Mouse (Mus musculus): ENCODE results near the gene Aven.

Gene Aven

DNA sequence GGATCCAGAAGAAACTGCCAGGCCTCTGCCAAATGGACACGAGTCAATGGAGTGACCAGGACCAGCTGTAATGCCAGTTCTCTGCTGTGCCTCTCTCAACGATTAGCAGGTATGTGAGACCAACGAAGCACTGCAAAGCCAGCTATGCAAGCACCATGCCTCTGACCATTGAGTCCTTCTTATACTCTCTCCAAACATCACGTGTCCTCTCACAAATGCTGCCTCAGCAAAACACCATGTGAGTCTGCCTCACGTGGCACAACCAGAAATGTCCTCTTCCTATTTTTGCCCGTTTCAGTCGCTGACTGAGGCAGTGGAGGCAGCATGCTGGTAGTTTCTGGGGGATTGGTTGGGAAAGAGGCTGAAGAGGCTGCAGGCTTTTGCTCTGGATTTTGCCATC lies 68.8 kb downstream of the Aven start:
- no peak for DNase-seq

DNA sequence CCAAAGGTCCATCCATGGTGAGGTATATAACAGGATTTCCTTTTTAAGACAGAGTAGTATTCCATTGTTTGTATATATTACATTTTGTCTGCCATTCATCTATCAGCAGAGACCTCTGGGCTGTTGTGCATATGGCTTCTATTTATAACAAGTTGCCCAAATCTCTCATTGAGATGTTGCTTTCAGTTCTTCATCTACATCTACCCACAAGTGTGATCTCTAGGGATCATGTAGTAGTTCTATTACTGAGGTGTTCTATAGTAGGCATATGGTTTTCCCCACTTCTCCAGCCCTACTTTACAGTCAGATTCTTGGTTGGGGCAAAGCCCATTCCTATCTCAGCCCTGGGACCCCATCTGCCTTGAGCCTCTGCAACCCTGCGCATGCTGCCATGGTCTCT lies 72.3 kb downstream of the Aven start:
- DNase-seq, result no peak

DNA sequence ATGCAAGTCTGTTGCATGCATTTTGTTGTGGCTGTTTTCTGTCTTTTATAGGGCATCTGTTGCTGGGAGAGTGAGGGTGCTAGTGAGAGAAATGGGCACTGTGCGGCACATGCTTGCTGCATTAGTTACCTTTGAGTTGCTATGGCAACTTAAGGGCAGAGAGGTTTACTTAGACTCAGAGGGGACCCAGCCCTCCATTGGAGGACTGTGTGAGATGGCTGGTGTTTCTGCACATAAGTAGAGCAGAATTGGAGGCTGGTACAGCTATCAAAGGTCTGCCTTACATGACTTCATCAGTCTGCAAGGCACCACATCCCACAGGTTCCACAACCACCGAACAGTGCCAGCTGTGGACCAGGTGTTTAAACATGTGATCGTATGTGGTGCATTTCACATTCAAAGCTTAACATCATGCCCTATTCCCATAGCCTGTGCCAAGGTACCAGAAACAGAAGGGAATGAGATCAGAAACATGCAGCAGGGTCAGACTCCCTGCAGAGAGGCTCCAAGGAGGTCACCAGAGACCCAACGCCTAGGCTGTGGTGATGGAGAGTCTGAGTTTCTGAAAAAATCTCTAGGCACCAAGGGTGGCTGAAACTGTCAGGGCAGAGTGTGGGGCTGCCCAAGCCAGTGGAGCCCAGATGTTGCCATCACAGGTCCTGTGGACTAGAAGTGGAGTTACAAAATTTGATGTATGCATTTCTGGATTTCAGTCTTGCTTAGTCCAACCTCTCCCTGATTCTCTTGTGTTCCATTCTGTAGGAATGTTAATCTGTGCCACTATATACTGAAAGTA lies 73.7 kb downstream of the Aven start:
- DNase-seq, result no peak

DNA sequence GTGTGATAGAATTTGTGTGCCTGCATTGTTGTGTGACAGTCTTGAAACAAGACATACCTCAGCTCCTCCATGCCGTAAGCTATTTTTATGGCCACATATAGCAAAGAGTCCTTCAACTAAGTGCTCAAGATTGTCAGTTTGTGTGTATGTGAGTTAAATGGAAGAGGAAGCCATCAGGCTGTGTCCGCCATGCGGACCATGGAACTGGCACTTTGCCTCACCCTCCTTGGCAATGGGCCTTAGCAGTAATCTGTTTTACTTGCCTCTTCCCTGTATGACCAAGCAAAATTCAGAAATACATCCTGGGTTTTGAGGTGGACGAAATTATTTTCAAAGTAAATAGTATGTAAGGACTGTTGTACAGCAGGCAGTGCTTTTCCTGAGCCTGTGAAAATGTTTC lies 75.0 kb downstream of the Aven start:
- no peak for DNase-seq

DNA sequence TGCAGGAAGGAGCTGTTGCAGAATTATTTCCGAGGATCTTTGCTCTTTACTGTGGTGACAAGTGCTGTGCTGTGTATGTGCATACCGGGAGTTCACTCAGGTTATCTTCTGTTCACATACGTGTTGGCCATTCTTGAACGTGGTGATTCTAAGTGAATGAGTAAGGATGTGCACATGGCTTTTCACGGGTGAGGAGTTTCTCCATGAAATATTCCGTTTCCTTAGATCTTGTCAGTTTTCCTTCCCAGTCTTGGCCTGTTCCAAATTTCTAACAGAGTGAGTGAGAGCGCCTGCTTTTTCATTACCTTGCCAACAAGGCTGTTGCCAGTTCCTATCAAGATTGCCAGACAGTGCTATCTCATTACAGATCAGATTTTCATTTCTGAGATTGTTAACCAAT lies 98.2 kb downstream of the Aven start:
- no peak for DNase-seq

DNA sequence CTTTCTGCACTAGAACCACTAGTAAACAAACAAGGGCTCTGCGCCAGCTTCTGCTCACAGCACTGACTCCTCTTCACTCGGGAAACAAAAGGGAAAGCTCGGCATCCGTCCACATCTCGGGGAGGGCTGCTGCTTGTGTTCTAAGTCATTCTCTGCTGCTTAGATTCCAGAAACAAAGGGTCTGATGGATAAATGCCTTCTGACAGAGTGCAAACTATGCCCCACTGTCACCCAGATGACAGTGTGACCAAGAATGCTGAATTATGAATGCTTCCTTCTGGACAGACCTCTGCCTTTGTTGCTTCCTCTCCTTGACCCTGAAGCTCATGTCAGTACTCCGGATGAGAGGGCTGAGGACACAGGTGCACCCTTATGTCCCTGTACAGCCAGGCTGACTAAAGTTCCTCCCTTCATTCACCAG lies 98.7 kb downstream of the Aven start:
- DNase-seq, result no peak

DNA sequence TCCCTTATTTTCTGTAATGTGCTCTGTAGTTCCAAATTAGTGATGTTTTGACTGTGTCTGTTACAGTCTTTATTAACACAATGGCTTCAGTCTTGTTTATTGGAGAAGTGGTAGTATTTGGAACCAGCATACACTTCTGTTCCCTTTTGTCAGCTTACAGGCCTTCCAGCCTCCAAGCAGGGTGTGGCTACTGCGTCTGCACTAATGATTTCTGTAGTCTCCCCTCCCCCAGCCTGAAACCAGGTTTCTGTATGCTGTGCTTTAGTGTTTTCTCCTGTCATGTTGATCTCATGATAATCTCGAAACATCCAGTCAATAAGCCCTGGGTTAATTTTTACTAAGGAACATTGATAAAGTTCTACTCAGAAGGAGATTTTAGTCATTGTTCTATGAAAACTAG lies 100.6 kb downstream of the Aven start:
- DNase-seq, result no peak

DNA sequence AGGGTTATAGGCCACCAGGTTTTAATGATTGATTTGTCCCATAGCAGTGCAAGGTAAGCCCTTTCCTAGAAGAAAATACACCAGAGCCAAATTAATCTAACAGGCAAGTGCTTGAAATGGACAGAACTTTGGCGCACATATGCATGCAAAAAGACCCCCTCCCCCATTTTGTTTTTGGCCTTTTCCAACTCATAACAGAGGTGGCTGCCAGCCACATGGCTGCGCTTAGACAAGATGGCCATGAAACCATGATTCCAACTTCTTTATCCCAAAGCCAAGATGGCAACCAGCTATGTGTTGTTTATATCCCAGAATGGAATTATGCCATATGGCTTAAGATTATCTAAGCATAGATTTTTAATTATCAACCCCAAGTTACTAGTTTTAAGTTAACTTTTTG lies 101.0 kb downstream of the Aven start:
- DNase-seq, result no peak

DNA sequence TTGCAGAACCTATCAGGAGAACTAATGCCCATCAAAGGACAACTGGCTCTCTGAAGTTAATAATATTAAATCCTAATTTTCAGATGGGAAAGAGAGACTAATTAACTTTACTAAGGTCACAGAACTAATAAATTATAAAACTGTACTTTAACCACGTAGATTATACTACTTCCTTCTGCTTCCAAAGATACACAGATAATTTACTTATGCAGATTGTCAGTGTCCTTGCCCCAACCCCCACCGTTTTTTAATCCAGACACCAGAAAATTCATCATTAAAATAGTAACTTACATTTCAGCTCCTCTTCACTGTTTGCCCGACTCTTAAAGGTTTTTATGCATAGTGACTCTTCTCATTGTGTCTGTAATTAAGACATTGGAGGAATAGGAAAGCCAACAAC lies 103.0 kb downstream of the Aven start:
- no peak for DNase-seq

DNA sequence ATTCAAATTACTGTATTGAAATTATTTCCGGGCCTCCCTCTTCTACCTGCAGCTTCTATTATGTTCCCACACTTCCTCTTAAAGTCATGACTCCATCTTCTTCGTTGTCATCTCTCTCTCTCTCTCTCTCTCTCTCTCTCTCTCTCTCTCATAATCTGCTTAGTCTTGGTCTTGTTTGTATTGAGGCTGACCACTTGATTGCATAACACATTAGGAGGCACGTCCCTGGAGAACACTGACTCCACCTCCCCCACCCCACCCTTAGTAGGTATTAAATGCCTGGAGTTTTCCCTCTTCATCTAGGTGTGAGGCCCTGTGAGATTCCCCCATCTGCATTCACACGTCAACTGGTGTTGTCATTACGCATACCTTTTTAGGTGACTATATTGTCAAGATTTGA lies 103.7 kb downstream of the Aven start:
- DNase-seq, result no peak

DNA sequence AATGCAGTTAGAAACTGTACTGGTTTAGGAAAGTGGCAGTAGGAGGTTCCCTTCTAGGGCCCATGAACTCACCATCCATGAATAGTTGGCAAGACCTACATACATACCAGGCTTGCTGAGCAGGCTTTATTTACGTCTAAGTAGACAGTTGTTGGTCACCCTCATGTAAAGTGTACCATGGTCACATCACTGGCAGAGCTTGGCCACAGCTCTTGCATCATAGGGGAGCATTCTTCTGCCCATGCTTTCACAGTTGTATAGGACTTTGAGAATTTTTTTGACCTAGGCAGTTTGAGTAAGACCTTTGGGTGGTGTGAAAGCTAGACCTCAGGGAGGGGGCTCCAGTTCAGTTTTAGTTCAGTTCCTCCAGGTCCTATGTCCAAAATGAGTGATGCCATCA lies 104.3 kb downstream of the Aven start:
- no peak for DNase-seq

DNA sequence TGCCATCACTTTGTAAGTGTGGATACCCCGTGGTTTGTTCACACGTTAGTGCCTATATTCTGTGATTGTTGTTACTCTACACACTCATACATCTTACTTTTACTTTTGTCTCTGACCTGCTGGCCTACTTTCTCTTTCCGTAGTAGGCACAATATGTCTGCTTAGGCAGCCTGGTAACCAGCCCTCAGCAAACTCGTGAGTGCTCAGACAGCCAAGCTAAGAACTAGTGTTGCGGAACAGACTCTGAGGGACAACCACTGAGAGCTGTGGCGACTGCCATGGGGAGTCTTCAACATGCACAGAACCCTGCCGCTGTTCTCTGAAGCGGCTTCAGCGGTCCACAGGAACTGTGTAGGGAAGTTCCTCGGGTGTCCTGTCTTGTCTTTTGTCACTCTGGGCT lies 107.5 kb downstream of the Aven start:
- no peak for DNase-seq

DNA sequence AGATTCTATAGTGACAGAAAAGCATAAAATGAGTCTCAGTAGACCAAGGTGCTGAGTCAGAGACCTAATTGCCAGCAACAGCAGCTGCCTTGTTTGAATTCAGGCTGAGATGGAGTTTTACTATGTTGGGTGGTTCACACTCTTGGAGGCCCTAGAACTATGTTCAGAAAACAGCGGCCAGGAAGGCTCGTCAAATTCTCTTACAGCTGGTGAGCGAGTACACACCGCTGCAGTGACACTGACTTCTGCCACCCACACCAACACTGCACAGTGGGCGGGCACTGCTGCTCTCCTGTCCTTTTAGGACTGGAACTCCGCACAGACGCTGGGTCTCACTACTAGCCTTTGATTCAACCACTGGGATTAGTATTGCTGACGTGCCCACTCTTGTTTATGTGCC lies 109.7 kb downstream of the Aven start:
- no peak for DNase-seq

DNA sequence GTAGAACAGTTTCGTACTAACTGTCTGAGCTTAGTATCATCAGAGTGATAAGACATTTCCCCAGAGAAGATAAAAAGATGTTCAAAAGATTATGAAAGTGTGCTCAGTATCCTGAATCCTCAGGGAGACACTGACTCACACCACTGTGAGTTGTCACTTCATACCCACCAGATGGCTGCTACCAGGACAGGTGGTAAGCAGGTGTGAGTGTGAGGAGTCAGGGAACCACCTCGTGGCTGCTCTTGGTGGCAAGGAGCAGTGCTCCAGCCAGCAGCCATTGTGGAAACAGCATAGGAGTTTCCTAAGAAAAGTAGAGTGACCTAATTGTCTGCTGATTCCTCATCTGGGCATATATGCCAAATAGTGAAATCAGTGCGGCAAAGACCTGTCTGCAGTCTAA lies 113.8 kb downstream of the Aven start:
- DNase-seq, result no peak

DNA sequence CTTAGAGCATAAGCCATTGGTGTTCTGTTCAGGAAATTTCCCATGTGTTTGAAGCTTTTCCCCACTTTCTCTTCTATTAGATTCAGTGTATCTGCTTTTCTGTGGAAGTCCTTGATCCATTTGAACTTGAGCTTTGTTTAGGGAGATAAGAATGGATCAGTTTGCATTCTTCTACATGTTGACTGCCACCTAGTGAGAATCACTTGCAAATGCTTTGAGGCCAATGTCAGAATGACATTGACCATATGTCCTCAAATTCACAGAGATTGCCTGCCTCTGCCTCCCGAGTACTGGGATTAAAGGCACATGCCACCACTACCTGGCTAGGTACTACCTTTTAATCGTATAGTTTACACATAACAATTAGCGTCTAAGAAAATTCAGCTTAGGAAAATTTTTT lies 119.9 kb downstream of the Aven start:
- DNase-seq, result no peak

DNA sequence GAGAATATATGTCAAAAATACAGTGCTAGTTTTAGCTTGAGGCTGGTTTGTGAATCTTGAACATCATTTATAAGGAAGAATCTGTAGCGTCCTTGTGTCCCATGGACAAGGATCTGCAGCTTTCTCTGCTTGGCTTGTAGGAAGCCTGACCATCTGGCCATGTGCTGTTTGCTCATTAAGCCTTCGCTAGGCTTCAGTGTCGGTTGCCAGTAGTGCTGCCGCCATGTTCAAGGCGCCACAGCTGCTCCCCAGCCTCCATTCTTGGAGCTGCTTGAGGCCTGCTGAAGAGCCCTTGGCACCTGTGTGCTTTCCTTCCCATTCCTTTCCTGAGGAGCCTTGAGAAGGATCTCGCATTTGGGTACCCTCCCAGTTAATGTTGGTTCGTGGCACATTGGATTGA lies 121.6 kb downstream of the Aven start:
- no peak for DNase-seq

DNA sequence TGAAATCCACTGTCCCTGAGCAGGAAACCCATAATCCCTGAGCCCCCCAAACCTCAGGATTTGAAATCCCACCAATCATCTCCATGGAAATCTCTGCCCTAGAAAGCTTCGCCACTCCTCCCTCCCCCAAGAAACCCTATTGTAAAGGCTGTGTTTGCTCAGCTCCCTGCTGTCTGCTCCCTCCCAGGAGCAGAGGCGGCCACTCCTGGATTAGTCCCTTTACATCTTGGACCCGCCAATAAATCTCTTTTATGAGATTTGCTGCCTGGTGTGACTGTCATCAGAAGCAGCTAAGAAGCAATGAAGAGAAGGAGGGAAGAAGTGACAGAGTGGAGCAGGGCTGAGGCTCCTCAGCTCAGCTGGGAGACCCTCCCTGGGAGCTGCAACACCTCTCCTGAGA lies 124.4 kb downstream of the Aven start:
- DNase-seq, result no peak

DNA sequence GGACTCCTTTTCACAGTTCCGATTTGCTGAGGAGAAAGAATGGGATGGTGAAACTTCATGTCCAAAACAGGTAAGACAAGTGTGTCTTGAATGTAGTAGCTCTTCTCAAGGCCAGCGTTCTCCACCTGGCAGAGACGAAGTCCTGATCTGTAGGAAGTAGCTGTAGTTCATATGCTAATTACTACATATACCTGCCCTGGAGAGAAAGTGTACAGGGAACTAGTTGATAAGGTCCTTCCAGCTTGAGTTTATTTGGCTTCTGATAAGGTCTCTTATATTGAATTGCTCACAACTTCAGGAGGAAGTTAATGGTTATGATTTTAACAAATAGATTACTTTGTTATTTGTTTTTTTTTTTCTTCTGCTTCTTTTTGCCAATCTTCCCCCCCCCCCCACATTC lies 132.4 kb downstream of the Aven start:
- DNase-seq, result no peak

DNA sequence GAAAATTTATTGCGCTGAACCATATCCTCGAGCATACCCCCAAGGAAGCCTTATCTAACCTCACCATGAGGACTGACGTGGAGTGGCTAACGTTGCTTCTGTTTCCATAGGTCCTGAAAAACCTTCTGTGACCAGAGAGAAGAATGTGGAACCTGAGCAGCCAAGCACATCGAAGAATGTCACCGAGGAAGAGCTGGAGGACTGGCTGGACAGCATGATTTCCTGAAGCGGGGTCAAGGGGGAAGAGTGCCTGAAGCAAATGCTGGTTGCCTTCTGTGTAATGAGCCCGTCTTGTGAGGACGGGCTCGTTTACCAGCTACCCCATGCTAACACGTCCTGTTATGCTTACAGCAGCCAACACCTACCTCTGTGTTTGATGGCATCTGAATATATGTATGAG lies 137.9 kb downstream of the Aven start:
- no peak for DNase-seq

DNA sequence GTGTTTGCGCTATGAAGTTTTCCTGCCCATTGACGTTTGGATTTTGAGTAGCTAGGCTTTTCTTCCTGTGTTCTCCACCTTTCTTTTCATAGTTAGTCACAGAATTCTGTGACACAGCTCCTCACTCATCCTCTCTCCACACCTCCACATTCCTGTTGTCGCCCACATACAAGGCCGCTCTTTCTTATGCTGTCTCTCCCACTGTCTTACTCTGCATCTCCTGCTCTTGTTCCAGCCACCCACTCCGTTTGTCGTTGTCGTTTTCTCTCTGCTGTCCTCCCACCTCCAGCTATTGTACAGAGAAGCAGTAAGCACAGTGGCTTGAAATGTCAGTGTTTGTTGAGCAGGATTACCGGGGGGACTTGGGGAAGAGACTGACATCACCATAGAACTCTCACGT lies 139.8 kb downstream of the Aven start:
- DNase-seq, result no peak

DNA sequence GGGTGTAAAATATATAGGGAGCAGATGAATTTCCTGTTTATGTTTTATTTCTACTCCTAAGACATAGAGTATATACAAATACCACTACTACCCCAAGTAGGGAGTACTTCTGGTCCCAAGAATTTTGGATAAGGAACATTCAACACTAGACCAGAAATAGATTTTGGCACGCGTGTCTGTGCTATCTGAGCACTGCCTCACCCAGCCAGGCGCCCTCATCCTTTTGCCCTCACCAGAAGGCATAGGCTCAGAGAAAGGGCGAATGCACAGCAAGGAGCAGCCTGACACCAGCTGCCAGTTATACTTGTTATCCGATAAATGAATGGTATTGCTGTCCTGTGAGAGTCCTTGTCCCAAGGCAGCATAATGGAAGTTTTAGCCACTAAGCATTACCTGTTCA lies 144.4 kb downstream of the Aven start:
- no peak for DNase-seq

DNA sequence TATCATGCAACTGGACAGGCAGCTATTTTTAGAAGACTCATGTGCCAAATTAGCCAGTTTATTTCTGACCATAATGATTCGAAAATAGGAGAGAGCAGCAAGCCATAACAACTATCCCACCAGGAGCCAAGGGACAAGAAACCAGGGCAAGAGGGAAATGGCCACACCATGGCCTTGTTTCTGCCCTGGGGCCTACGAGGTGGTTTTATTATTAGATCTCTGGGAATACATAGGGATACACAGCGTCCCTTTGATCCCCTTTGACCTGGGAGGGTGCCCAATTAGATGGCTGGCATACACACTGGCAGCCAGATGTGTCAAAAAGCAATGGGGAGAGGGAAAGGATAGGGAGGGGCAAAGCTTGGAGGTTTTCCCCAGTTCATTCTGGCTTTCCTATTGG lies 161.1 kb downstream of the Aven start:
- no peak for DNase-seq

DNA sequence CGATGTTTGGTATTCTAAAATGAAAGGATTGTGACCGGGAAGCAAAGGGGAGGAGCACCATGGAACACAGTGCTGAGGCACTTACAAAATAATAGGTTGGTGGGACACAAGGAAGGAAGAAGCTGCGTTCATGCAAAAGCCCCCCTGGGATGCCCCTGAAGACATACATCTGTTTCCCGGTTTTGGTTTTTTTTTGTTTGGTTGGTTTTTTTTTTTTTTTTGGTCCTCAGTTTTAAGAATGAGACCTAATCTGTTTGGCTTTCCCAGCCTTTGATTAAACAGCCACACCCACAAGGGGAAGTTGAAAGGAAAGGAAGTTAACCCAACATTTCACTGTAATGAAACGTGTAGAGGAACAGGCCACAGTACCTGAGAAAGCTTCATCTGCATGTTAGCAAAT lies 163.4 kb downstream of the Aven start:
- DNase-seq, result no peak

DNA sequence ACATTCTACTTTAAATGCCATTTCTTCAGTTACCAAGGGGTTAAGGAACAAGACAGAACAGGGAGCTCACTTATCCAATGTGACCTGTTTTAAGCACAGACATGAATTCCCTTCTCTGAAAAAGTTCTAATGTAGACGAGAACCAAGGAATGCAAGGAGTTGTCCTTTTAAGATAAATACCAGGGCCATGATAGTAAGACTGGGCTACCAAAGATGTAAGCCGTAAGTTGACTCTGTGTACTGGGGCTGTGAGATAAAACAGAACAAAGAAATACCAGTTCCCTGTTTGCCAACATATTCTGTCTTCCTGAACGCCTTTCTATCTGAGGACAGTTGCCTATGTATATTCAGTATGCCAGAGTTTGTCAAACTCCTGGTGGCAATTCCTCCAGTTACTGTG lies 176.7 kb downstream of the Aven start:
- DNase-seq, result no peak

DNA sequence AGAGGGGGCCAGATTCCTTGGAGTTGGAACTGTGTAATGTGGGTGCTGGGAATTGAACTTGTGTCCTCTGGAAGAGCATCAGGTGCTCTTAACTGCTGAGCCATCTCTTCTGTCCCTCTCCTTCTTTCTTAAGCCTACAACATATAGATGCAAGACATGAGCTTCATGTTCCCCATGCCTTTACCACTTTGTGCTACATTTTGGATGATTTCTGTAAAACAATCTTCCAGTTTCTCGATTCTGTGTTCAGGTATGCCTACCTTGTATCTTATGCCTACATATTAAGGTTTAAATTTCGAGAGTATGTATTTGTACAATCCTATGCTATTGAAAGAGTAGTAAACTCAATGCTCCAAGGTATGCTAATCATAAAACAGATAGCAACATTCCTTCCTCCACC lies 183.4 kb downstream of the Aven start:
- DNase-seq, result no peak

DNA sequence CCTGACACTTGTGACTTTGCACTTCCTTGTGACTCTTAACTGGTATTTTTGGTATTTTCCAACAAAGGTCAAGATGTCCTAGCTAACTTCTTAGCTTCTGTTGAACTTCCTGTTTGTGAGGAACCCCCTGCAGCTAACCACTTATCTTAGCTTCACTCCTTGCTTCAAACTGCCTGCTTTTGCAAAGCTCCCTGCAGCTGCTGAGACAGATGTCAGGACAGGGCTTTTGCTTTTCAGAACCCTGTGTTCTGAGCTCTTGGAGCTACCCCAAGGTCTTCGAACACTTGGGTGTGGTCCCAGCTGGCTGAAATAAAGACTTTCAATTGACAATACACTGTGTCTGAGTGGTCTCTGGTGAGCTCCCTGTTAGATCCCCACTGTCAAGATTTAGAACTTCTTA lies 184.0 kb downstream of the Aven start:
- DNase-seq, result no peak
